Mouse (Mus musculus) E14TG2a.4 (cell line): ENCODE results near the gene Bhlhe40.

ENCODE experiments used
- CTCF ChIP-seq: conservative IDR thresholded peaks from 2 replicates; pipeline ENCODE4 v1.5.1; 2014; ENCODE audit warnings: low read length
- NANOG ChIP-seq: IDR thresholded peaks from 2 replicates; pipeline ENCODE4 v1.6.1; 2014; ENCODE audit warnings: borderline replicate concordance, low read length, mixed read lengths
- POU5F1 ChIP-seq: IDR thresholded peaks from 2 replicates; pipeline ENCODE4 v1.6.1; 2014; ENCODE audit warnings: low read length, borderline replicate concordance

- TF ChIP-seq CTCF (no peak), NANOG (no peak), POU5F1 (no peak)
Measured at GRCm38 (mm10) chr6:108683140-108683539, 22.7 kb downstream of the Bhlhe40 start.
